In the genomic region with DNA sequence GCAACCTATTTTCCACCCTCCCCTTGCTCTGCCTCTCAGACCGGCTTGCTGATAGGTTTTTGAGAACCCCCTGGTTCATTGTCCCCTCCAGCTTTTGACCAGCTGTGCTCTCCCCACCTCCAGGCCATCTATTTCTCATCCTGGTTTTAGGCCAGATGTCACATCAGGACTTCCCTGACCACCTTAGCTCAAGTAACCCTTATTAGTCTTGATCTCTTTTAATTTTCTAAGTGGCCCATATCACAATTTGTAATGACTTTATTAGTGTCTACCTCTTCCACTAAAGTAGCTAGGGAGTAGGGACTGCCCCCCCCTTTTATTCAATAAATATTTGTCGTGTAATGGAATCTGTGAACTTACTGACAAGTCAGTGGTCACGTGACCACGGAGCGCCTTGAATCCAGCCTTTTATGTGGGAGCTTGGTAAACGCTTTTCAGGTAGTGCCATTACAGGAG, we compare ENCODE assay signal across 8 mouse cellular contexts. TPM values are rescaled to one million over a fixed set of nuclear protein-coding genes. Genes with fewer than 3 reads are reported as not detected.
DNase-seq lines count a peak whose midpoint lies in the region; ATAC-seq and TF ChIP-seq lines count a peak whose summit lies in the region.

No protein-coding gene starts in this region.

- peaks cover 0 to 3% of the 10 kb centered on the region in 2 experiments; a peak in 1 of 4 replicates for H3K4me1 ChIP-seq in ES-E14 (ENCODE audit: control insufficient read depth in 2 of 2, insufficient read depth in 2 of 2, low read length in 2 of 2, poor library complexity in 1 of 2)
- H3K4me1 ChIP-seq in kidney, embryonic 15.5 days = peaks cover 9% of the 10 kb centered on the region

- peak overlapping the region; percentile 96 for H3K27ac ChIP-seq in gastrocnemius, adult 2 months
- H3K27ac ChIP-seq in ES-E14 (ENCODE audit: insufficient read depth, low read depth, low read length, poor library complexity, severe bottlenecking) = peak overlapping the region; percentile 68; the same call in 1 of the 2 replicates
- peak overlapping the region; percentile 96 for H3K27ac ChIP-seq in kidney, embryonic 15.5 days

- H3K4me3 ChIP-seq in gastrocnemius, adult 2 months = peak overlapping the region; percentile 83
- peak overlapping the region; percentile 94 to 96 for H3K4me3 ChIP-seq in ES-E14 (ENCODE audit: insufficient read depth in 1 of 2, low read depth in 1 of 2, low read length in 2 of 2, poor library complexity in 1 of 2, severe bottlenecking in 1 of 2)
- peak overlapping the region; percentile 88 for H3K4me3 ChIP-seq in kidney, embryonic 15.5 days (replicated peaks)

- 1% methylated on average over 6 of the region's 6 CpGs for WGBS in kidney, embryonic 15.5 days

- H3K27me3 ChIP-seq in kidney, embryonic 15.5 days = no peaks in the 10 kb centered on the region

- intact Hi-C loops in gastrocnemius, adult 2 months (cut with DNase I) = loop anchor here (2.0 kb wide), 1 partner anchor 46 kb away; the partner anchor contains the start of gene Eef1g

- H3K9me3 ChIP-seq in ES-E14 (ENCODE audit: control insufficient read depth, insufficient read depth, low read depth, low read length) = no peaks in the 10 kb centered on the region
- H3K9me3 ChIP-seq in kidney, embryonic 15.5 days (replicated peaks) = no peaks in the 10 kb centered on the region

- no peaks in the 10 kb centered on the region; the same call in 1 of the 2 replicates for H3K36me3 ChIP-seq in ES-E14 (ENCODE audit: control insufficient read depth, insufficient read depth, low read length, poor library complexity, severe bottlenecking)
- peaks cover 38% of the 10 kb centered on the region for H3K36me3 ChIP-seq in kidney, embryonic 15.5 days

- no peak for TF ChIP-seq CTCF in gastrocnemius, adult 2 months (IDR thresholded peaks at IDR 0.05)

- no peak for DNase-seq in gastrocnemius, adult 2 months
- no peak for DNase-seq in gastrocnemius, postnatal 25 days
- DNase-seq in ES-E14 (ENCODE audit: low read depth, low spot score) = no peak
- no peak for DNase-seq in layer of hippocampus, adult 8-10 months (ENCODE audit: low spot score in 2 of 2)
- DNase-seq in right cerebral cortex, postnatal 4 days = no peak

- peak overlapping the region; percentile 88 for H3K9ac ChIP-seq in ES-E14 (ENCODE audit: insufficient read depth, low read depth, low read length, poor library complexity, severe bottlenecking)
- H3K9ac ChIP-seq in kidney, embryonic 15.5 days = peak overlapping the region; percentile 80

- ATAC-seq in erythroblast, adult 5-6 weeks (replicated peaks; ENCODE audit: low FRiP score, poor library complexity, severe bottlenecking) = peak; percentile 73
- ATAC-seq in kidney, embryonic 15.5 days (replicated peaks; ENCODE audit: low FRiP score) = no peak
- 0 out of 2 replicates have a peak, but pooled peaks have one; percentile 29 for ATAC-seq in megakaryocyte-erythroid progenitor cell, adult 5-6 weeks (replicated peaks; ENCODE audit: low FRiP score, low TSS enrichment, poor library complexity, severe bottlenecking)

- in situ Hi-C loops in ES-E14 (cut with MboI; ENCODE audit: low sequenced_read_pairs in 2 of 2, unreplicated experiment in 2 of 2) = loop anchor here in 1 of 2 experiments (25.0 kb wide), 1 partner anchor 1691 kb away; the partner anchor contains the start of genes Ddb1 and Tkfc

- peak overlapping the region; percentile 76 for H3K4me2 ChIP-seq in kidney, embryonic 15.5 days

TF ChIP-seq in ES-E14, 5 proteins besides CTCF, POLR2A, EP300 and RAD21:
- TF ChIP-seq MAFK (IDR thresholded peaks at IDR 0.05; ENCODE audit: insufficient read depth, low read depth, low read length) (no peak), ZC3H11A (IDR thresholded peaks at IDR 0.05; ENCODE audit: borderline replicate concordance, low read depth, low read length) (0 out of 2 replicates have a peak, but pooled peaks have one; percentile 1)

RNA-seq across cellular contexts. Expression of gene B3gat3, which starts 0.7 kb away (rescaled TPM):
- total RNA-seq in gastrocnemius, adult 2 months (2021) = 10 to 100 TPM; 32.2 to 35.7 TPM
- 10 to 100 TPM; 27.2 to 28.3 TPM for total RNA-seq in gastrocnemius, postnatal 25 days (2021)
- 30.4 and 36.8 TPM in 2 replicates for total RNA-seq in ES-E14 (2012; rRNA removed)
- total RNA-seq in erythroblast, adult 5-6 weeks (2015; ENCODE audit: low replicate concordance) = 12.5 and 14.2 TPM in 2 replicates
- 11.1 and 12.4 TPM in 2 replicates for total RNA-seq in erythroblast, adult 5-6 weeks (2017; ENCODE audit: low replicate concordance)
- polyA plus RNA-seq in kidney, embryonic 15.5 days (2015; fragmentation: Nextera tagmentation; extraction: Ambion mirVana) = 51.2 and 51.8 TPM in 2 replicates
- 30.3 and 36.8 TPM in 2 replicates for total RNA-seq in megakaryocyte-erythroid progenitor cell, adult 5-6 weeks (2014; fragmentation: Nextera tagmentation)
- 17.6 and 17.7 TPM in 2 replicates for total RNA-seq in megakaryocyte-erythroid progenitor cell, adult 5-6 weeks (2017)
- 100 to 1,000 TPM; 161 to 167 (median 162) TPM for total RNA-seq in layer of hippocampus, adult 8-10 months (2022)

RNA-seq across cellular contexts. Expression of gene Rom1, which starts 8.3 kb away (rescaled TPM):
- 1 to 10 TPM; 7.3 TPM for total RNA-seq in gastrocnemius, adult 2 months (2021)
- 10 to 100 TPM in 1 of 2 experiments, 1 to 10 TPM in 1; 6.7 to 18.4 TPM for total RNA-seq in gastrocnemius, postnatal 25 days (2021)
- total RNA-seq in ES-E14 (2012; rRNA removed) = 3.6 and 4.0 TPM in 2 replicates
- total RNA-seq in erythroblast, adult 5-6 weeks (2015; ENCODE audit: low replicate concordance) = 1.2 TPM in 1 of 2 replicates, not detected in the other
- total RNA-seq in erythroblast, adult 5-6 weeks (2017; ENCODE audit: low replicate concordance) = 1.7 and 3.0 TPM in 2 replicates
- polyA plus RNA-seq in kidney, embryonic 15.5 days (2015; fragmentation: Nextera tagmentation; extraction: Ambion mirVana) = 3.9 and 4.9 TPM in 2 replicates
- 4.6 and 6.2 TPM in 2 replicates for total RNA-seq in megakaryocyte-erythroid progenitor cell, adult 5-6 weeks (2014; fragmentation: Nextera tagmentation)
- 0.75 and 4.3 TPM in 2 replicates for total RNA-seq in megakaryocyte-erythroid progenitor cell, adult 5-6 weeks (2017)
- 1 to 10 TPM; 5.0 to 8.6 (median 6.4) TPM for total RNA-seq in layer of hippocampus, adult 8-10 months (2022)

RNA-seq across cellular contexts. Expression of gene Eml3, which starts 8.5 kb away (rescaled TPM):
- 1 to 10 TPM; 3.4 to 6.2 TPM for total RNA-seq in gastrocnemius, adult 2 months (2021)
- total RNA-seq in gastrocnemius, postnatal 25 days (2021) = 1 to 10 TPM; 6.0 to 7.2 TPM
- total RNA-seq in ES-E14 (2012; rRNA removed) = 20.6 and 22.2 TPM in 2 replicates
- 1.7 and 4.8 TPM in 2 replicates for total RNA-seq in erythroblast, adult 5-6 weeks (2015; ENCODE audit: low replicate concordance)
- total RNA-seq in erythroblast, adult 5-6 weeks (2017; ENCODE audit: low replicate concordance) = 6.3 and 8.3 TPM in 2 replicates
- polyA plus RNA-seq in kidney, embryonic 15.5 days (2015; fragmentation: Nextera tagmentation; extraction: Ambion mirVana) = 28.7 and 33.5 TPM in 2 replicates
- 29.3 and 45.8 TPM in 2 replicates for total RNA-seq in megakaryocyte-erythroid progenitor cell, adult 5-6 weeks (2014; fragmentation: Nextera tagmentation)
- total RNA-seq in megakaryocyte-erythroid progenitor cell, adult 5-6 weeks (2017) = 14.5 and 23.6 TPM in 2 replicates
- 10 to 100 TPM; 14.1 to 17.4 (median 15.3) TPM for total RNA-seq in layer of hippocampus, adult 8-10 months (2022)

RNA-seq across cellular contexts. Expression of gene Mta2, which starts 20.8 kb away (rescaled TPM):
- total RNA-seq in gastrocnemius, adult 2 months (2021) = 10 to 100 TPM; 23.5 to 27.2 TPM
- total RNA-seq in gastrocnemius, postnatal 25 days (2021) = 10 to 100 TPM; 19.5 to 21.9 TPM
- total RNA-seq in ES-E14 (2012; rRNA removed) = 89.8 and 92.9 TPM in 2 replicates
- 16.9 and 22.8 TPM in 2 replicates for total RNA-seq in erythroblast, adult 5-6 weeks (2015; ENCODE audit: low replicate concordance)
- total RNA-seq in erythroblast, adult 5-6 weeks (2017; ENCODE audit: low replicate concordance) = 39.5 and 54.4 TPM in 2 replicates
- polyA plus RNA-seq in kidney, embryonic 15.5 days (2015; fragmentation: Nextera tagmentation; extraction: Ambion mirVana) = 166 and 168 TPM in 2 replicates
- total RNA-seq in megakaryocyte-erythroid progenitor cell, adult 5-6 weeks (2014; fragmentation: Nextera tagmentation) = 158 and 173 TPM in 2 replicates
- total RNA-seq in megakaryocyte-erythroid progenitor cell, adult 5-6 weeks (2017) = 205 and 206 TPM in 2 replicates
- 10 to 100 TPM; 53.7 to 66.5 (median 56.2) TPM for total RNA-seq in layer of hippocampus, adult 8-10 months (2022)

RNA-seq across cellular contexts. Expression of gene Ganab, which starts 23.0 kb away (rescaled TPM):
- total RNA-seq in gastrocnemius, adult 2 months (2021) = 10 to 100 TPM; 21.6 to 26.4 TPM
- total RNA-seq in gastrocnemius, postnatal 25 days (2021) = 10 to 100 TPM; 23.1 to 25.9 TPM
- 321 and 436 TPM in 2 replicates for total RNA-seq in ES-E14 (2012; rRNA removed)
- total RNA-seq in erythroblast, adult 5-6 weeks (2015; ENCODE audit: low replicate concordance) = 12.7 and 20.9 TPM in 2 replicates
- total RNA-seq in erythroblast, adult 5-6 weeks (2017; ENCODE audit: low replicate concordance) = 19.5 and 20.4 TPM in 2 replicates
- polyA plus RNA-seq in kidney, embryonic 15.5 days (2015; fragmentation: Nextera tagmentation; extraction: Ambion mirVana) = 126 and 130 TPM in 2 replicates
- total RNA-seq in megakaryocyte-erythroid progenitor cell, adult 5-6 weeks (2014; fragmentation: Nextera tagmentation) = 120 and 130 TPM in 2 replicates
- total RNA-seq in megakaryocyte-erythroid progenitor cell, adult 5-6 weeks (2017) = 53.2 and 69.7 TPM in 2 replicates
- 100 to 1,000 TPM; 109 to 125 (median 119) TPM for total RNA-seq in layer of hippocampus, adult 8-10 months (2022)
